Mouse (Mus musculus) layer of hippocampus, adult 9-11 months (tissue): ENCODE results near the gene Kctd13.

ENCODE experiments used
- DNase-seq: peaks from one replicate; pipeline ENCODE4 v3.0.0; 2022

The Kctd13 gene

DNA sequence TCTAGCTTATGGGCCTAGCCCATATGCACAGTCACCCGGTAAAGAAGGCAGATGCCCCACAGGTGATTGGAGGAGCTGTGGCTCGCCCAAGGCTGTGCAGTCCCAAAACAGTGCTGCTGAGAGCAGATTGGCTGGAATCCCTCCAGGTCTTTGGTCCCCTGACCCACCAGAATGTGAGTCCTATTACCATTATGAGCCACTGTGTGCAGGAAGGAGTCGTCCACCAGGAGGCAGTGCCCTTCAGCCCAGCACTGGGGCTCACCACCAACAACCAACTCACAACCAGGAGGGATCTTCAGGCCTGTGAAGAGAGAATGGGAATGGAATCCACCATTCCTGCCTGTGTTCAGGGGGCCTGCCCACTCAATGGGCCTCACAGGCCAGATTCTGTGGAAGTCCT lies 17.9 kb downstream of the Kctd13 start:
- peak; percentile 34 for DNase-seq

- DNase-seq, result no peak
Measured at GRCm38 (mm10) chr7:126948626-126949025, 19.9 kb downstream of the Kctd13 start.

- peak; percentile 72 for DNase-seq
Measured at GRCm38 (mm10) chr7:126949403-126949792, 20.7 kb downstream of the Kctd13 start, which contains the start of gene Asphd1. Asphd1 (minus strand) TSS chr7:126949582.

- DNase-seq, result peak; percentile 81
Measured at GRCm38 (mm10) chr7:126949793-126950646, 21.3 kb downstream of the Kctd13 start, which contains the start of gene Sez6l2. Sez6l2 (plus strand) TSS chr7:126950563.

DNA sequence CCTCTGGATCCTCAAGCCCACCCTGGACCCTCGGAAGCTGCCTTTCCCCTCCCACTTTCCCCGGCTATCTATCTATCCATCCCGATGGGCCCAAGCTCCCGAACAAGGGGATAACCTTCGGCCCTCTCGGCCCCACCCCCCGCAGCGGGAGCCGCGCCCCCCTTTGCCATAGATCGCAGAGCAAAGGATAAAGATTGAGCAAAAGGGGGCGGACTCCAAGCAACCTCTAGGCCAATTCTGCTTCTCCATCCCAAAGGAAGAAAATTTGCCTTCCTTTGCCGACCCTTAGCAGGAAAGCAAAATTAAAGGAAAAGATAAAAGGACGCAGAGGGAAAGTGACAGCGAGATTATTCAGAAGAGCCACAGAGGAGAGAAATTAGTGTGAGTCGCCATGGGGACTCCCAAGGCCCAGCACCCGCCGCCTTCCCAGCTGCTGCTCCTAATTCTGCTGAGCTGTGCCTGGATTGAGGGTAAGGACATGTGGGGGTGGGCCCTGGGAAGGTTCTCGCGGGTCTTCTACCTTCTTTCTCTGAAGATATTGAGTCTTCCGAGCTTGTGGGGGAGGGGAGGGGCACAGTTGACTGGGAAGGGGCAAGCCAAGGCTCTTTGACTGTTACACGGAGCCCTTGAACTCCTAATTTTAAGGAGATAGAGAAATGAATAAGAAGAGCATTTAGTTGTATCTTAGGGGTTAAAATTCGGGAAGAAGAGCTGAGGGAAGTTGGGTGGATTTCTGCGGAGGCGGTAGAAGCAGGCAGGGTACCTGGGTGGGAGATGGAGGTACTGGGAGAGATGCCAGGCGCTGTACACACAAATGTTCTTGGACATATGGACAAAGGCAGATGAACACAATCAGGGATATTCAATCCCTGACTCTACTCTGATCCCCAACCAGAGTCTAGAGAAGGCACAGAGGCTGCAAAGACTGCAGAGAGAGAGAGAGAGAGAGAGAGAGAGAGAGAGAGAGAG lies 22.3 kb downstream of the Kctd13 start:
- no peak for DNase-seq

DNA sequence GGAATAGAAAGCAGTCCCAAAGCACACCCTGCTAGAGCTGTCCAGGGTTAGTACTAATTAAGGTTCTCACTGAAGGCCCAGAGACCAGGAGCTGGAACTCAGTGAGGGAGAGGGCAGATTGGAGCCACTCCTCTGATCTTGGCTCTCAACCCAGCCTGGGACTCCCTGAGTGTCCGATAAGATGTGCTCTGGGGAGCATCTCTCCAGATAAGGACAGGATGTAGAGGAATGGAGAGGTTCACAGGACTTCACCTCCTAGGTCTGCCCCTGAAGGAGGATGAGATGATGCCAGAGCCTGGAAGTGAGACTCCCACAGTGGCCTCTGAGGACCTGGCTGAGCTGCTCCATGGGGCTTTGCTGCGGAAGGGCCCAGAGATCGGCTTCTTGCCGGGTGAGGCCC lies 23.1 kb downstream of the Kctd13 start:
- no peak for DNase-seq

DNA sequence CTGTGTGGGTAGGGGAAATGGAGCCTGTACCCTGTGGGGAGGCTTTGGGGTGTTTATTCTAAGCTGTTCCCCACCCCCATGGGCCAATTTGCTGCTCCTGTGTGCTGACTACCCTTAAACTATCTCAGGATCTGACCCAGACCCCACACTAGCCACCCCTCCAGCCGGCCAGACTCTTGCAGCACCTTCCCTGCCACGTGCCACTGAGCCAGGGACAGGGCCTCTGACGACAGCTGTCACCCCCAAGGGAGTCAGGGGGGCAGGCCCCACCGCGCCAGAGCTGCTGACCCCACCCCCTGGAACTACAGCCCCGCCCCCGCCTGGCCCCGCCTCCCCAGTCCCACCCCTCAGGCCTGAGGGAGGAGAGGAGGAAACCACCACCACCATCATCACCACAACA lies 24.0 kb downstream of the Kctd13 start:
- no peak for DNase-seq

GRCm38 (mm10) chr7:126955125-126955524 lies 26.4 kb downstream of the Kctd13 start:
- no peak for DNase-seq

- DNase-seq, result no peak
Measured at GRCm38 (mm10) chr7:126959780-126960179, 31.1 kb downstream of the Kctd13 start.

DNA sequence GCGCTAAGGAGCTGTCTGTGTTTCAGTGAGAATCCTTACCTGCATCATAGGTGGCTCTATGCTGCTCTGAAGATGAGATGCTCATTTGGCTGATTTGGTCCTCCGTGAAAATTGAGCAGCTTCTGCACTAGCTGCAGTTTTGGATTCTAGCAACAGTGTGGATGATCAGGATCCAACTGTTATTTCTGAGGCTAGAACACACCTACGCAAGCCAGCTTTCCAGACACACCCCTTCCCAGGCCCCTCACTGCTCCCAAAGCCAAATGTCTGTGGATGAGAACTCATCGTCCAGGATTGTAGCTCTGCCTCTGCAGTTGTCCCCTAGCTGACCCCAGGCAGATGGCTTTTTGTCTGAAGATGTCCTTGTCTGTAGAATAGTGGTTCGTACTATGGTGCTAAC lies 32.4 kb downstream of the Kctd13 start:
- peak; percentile 78 for DNase-seq

DNA sequence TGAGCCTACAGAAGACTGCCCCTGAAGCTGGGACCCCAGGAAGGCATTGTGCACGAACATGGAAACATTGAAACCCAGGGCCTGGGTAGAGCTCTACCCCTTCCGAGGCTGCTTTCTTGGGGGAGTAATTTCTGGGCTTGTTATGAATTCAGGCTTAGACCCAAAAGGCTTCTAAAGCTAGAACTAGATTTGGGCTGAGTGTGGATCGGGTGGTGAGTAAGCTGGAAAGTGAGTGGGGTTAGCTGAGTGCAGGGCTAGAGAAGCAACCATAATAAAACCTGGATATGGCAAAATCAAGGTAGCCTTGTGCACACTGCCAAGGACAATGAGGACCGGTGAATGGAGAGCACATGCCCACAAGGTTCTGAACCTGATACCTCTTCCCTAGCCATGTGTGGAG lies 33.3 kb downstream of the Kctd13 start:
- no peak for DNase-seq

DNA sequence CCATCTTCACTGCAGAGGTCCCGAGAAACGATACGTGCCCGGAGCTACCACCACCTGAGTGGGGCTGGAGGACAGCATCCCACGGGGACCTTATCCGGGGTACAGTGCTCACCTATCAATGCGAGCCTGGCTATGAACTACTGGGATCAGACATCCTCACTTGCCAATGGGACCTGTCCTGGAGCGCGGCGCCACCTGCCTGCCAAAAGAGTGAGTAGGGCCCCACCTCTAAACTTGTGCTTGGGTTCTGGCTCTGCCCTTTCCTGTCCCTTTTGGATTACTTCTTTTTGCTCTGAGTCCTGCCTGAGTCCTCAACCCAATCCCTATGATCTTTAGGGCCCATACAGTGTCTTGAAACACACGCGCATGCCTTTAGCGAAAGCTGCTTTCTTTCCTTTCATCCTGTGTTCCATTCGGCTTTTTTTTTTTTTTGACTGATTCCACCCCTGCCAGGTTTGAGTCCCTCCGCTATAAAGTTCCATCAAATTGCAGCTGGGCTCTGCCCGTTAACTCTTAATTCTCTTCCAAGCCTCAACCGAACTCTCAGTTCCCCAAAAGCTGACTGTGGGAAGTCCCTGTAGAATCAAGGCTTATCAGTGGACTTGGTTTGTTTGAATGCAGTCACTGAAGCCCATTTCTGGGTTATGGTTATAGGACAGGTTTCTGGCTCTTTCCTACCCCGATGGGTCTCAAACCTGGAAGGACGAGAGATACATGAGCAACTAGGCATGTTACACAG lies 35.0 kb downstream of the Kctd13 start:
- no peak for DNase-seq

DNA sequence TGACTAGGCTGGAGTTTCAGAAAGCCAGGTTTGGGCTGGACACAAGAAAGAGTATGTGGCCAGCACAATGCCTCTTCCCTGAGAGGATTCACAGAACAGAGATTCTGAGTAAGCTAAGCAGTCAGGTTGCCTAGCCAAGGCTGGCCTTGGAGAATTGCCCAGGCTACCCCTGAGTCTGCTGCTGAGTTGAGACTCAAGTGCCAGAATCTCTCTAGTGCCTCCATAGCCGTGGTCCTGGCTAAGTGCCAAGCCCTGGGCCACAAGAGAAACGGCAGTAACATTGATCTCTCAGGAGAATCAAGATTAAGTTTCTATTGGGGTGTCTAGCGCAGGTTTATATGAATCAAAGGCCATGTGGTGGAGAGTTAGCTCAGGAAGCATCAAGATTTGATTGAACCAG lies 36.9 kb downstream of the Kctd13 start:
- DNase-seq, result no peak

GRCm38 (mm10) chr7:126967361-126967760 lies 38.7 kb downstream of the Kctd13 start:
- no peak for DNase-seq

DNA sequence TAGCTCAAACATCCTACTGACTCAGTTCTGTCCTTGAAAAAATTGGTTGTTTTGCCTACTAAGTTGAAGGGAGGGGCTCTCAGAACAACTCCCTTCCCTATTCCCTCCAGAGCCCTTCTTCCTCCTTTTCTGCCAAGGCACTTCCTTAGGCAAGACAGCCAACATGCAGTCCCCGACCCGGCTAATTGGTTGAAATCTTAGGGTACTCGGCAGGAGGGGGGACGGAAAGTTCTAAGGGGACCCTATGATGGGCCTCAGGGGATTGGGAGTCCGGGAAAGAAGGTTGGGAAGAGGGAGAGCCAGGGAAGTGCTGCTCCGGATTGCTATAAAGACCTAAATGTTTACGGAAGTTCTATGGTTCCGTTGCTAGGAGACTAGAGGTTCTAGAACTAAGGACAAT lies 46.8 kb downstream of the Kctd13 start:
- DNase-seq, result no peak

DNA sequence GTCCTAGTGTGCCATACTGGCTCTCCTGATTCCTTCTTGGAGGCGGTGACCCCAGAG lies 47.0 kb downstream of the Kctd13 start, which contains the start of gene Cdipt:
Gene Cdipt (plus strand): TSS at position 22 of the 57 bp plus-strand sequence.
- DNase-seq, result no peak

DNA sequence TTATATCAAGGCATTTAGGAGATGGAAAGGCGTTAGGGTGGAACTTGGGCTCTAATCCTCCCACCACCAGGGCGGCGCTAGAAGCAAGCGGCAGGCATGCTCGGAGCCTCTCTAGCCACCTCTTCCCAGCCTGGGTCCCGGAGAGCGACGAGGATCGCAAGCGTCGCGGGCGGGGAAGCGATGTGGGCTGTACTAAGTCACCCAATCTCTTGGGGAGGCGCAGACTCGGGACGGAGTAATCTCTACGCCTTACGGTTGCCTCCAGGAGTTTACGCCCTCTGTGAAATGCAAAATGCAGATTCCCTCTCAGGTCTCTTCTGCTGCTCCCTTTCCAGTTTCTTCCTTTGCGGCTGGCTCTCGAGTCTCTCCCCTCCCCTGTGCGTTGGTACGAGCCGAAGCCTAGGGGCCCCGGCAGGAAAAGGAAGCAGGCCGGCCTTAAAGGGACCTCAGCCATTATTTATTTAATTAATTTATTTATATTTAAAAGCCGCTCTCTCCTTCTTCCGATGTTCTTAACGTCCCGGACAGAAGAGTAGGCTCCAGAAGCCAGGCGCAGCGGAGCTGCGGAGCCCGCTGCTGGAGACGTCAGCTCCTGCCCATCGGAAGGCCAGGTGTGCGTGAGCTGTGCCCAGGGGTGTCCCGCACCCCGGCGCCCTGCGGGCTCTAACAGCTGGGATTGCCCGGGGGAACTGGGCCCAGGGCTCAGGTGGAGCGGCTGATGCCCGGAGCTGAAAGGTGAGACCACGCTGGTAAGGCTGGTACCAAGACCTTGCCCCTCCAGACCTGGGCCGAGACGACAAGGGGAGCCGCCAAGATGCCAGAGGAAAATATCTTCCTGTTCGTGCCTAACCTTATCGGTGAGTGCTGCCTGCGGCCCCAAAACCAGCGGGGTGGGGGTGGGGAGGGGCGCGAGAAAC lies 47.5 kb downstream of the Kctd13 start, which contains the start of gene Cdiptos:
Gene Cdiptos (minus strand): TSS at position 149 of the 917 bp plus-strand sequence.
- DNase-seq, result peak; percentile 96

DNA sequence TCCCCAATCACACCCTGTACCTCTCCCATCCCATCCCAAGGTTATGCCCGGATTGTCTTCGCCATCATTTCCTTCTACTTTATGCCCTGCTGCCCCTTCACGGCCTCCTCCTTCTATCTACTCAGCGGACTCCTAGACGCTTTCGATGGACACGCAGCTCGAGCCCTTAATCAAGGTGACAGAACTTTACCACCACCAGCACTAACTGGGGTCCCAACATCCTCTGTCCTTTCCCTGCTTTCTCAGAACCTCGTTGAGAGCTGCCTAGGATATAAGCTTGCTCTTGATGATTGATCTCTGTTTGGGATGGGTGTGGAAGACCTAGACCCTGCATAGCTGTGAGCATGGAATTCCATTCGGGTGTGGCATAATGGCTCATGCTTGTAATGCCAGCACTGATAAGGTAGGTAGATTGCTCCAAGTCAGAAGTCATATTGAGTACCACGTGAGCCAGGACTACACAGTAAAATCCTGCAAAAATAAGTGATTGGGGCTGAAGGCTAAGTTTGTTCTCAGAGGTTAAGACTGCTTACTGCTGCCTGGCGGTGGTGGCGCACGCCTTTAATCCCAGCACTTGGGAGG lies 48.3 kb downstream of the Kctd13 start:
- no peak for DNase-seq

DNA sequence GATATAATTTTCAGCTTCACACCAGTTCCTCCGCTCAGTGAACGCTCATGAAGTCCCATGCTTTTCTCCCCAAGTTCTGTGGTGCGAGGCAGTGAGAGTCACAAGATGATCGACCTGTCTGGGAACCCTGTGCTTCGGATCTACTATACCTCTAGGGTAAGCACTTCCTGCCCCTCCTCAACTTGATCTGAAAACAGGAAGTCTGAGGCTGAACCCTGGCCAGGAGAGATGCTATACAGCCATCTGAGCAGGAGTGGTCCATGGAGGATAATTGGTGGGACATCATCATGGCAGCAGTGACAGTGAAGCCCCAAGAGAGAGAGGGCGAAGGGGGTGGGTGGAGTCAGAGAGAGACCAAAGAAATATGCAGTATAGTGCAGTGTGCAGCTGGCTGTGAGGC lies 50.2 kb downstream of the Kctd13 start:
- DNase-seq, result no peak

DNA sequence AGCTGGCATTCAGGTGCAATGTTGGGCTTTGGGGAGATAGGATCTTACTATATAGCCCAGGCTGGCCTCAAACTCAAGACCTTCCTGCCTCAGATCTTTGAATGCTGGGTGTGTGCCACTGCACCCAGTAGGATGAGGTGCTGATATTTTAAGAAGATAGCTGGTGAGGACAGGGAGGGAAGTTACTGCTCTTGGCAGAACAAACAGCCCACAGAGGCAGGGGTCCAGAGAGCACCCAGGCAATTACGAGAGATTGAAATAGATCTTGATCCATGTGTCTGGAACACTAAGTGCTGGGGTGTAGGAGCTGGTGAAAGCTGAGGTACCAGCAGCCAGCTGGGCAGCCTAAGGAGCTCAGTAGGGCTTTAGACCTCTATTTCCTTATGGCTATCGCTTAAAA lies 52.9 kb downstream of the Kctd13 start:
- DNase-seq, result no peak

DNA sequence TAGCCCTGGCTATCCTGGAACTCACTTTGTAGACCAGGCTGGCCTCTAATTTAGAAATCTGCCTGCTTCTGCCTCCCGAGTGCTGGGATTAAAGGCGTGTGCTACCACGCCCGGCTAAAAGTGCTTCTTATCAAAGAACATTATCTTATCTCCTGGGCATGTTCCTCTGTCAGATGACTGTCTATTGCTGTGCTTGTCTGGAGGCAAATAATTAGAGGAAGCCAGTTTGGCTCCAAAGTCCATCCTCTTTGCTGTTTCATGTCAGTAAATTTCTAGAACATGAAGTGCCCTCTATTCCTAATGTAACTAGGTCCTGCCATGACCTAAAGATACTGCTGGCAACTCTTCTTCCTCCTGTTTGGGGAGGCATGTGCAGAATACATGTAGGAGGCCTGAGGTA lies 53.4 kb downstream of the Kctd13 start:
- DNase-seq, result no peak

DNA sequence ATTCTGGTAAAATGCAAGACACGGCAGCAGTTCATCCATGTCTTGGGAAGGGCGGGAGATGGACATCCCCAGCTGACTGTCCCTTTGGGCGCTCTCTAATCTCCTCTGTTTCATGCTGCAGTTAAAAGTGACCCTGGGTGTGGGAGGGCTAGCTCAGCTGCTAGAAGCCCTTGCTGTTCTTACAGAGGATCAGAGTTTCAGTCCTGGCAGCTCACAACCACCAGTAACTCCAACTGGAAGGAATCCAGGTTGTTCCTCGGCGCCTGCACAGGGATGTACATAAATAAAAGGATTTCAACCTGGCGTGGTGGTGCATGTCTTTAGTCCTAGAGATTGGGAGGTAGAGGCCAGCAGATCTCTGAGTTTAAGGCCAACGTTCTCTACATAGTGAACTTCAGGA lies 54.4 kb downstream of the Kctd13 start:
- DNase-seq, result no peak
